Mouse (Mus musculus): ENCODE results near the gene Nudt15. TPM values are rescaled to one million over a fixed set of nuclear protein-coding genes. Genes with fewer than 3 reads are reported as not detected.
A peak's percentile ranks its signal among the peaks of the same experiment; 100 is the strongest.
"Not testable (repeated sequence)": the region's sequence is repeated elsewhere in the genome, so short reads cannot be mapped to it uniquely, and the experiment has no call there.

Gene Nudt15
- 2.4 and 2.6 TPM in 2 replicates for polyA plus RNA-seq (2011; ENCODE audit: insufficient read depth, insufficient read length, low replicate concordance, missing spikeins)

- no peak for TF ChIP-seq POLR2A (IDR thresholded peaks at IDR 0.05; ENCODE audit: borderline replicate concordance, control insufficient read depth, low read depth, low read length)
- no peak for TF ChIP-seq CTCF (IDR thresholded peaks at IDR 0.05; ENCODE audit: control insufficient read depth, insufficient read depth, low read length)
- no peaks in the 10 kb centered on the region; the same call in 1 of the 2 replicates for H3K4me1 ChIP-seq (ENCODE audit: control insufficient read depth, insufficient read depth, low read length)
- no peak within 1 kb of the TSS for H3K4me3 ChIP-seq (replicated peaks; ENCODE audit: control insufficient read depth, low read depth, low read length)
- H3K27ac ChIP-seq (ENCODE audit: control insufficient read depth, insufficient read depth, low read depth, low read length, poor library complexity) = no peak within 1 kb of the TSS
- 68% methylated on average over 3 of the region's 3 CpGs for WGBS
Measured at GRCm38 (mm10) chr14:73548051-73548450, at the start of gene Nudt15. Gene Nudt15 (minus strand): TSS chr14:73548242.

DNA sequence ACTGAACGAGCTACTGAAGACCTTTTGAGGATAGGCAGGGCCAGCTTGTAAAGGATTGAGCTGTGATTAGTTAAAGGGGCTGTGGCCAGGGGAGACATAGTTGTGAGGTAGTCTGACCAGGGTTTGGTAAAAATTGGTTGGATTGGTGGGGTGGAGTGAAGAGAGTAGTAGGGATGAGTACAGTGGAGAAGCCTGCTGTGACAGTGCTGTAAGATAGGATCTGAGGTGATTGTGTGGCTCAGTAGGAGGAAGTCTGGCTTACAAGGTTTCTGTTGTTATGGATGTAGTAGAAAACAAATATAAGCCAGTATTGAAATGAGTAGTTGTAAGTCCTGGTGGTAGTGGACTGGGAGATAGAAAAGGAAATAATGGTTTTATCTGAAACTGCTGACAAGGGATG is 44.1 kb upstream of the Nudt15 start:
- H3K4me3 ChIP-seq (replicated peaks; ENCODE audit: control insufficient read depth, low read depth, low read length) = no peak overlapping the region
- no peaks in the 10 kb centered on the region for H3K4me1 ChIP-seq (ENCODE audit: control insufficient read depth, insufficient read depth, low read length)
- H3K27ac ChIP-seq (ENCODE audit: control insufficient read depth, insufficient read depth, low read depth, low read length, poor library complexity) = no peak overlapping the region
- TF ChIP-seq CTCF (IDR thresholded peaks at IDR 0.05; ENCODE audit: control insufficient read depth, insufficient read depth, low read length) (no peak), POLR2A (IDR thresholded peaks at IDR 0.05; ENCODE audit: borderline replicate concordance, control insufficient read depth, low read depth, low read length) (no peak)
- WGBS = 77% methylated on average over 1 of the region's 1 CpGs

DNA sequence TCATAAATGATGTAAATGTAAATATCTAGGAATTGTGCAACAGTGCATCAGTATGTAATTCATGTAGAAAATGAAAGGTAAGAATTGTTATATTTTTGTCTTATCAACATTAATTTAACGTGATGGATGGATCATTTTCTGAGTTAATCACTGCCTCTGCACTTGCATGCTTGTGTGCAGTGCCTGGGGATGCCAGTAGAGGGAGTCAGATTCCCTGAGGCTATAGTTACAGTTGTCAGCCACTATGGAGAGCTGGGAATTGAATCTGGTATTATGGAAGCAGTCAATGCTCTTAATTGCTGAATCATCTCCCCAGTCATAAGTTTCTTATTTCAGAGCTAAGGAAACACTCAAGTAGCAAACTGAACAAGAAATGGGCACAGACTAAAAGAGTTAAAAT is 40.0 kb upstream of the Nudt15 start:
- H3K4me1 ChIP-seq (ENCODE audit: control insufficient read depth, insufficient read depth, low read length) = no peaks in the 10 kb centered on the region
- H3K4me3 ChIP-seq (replicated peaks; ENCODE audit: control insufficient read depth, low read depth, low read length) = no peak overlapping the region
- WGBS = 76% methylated on average over 1 of the region's 1 CpGs
- no peak overlapping the region for H3K27ac ChIP-seq (ENCODE audit: control insufficient read depth, insufficient read depth, low read depth, low read length, poor library complexity)
- peak; percentile 42 for TF ChIP-seq CTCF (IDR thresholded peaks at IDR 0.05; ENCODE audit: control insufficient read depth, insufficient read depth, low read length)
- TF ChIP-seq POLR2A (IDR thresholded peaks at IDR 0.05; ENCODE audit: borderline replicate concordance, control insufficient read depth, low read depth, low read length) = no peak

DNA sequence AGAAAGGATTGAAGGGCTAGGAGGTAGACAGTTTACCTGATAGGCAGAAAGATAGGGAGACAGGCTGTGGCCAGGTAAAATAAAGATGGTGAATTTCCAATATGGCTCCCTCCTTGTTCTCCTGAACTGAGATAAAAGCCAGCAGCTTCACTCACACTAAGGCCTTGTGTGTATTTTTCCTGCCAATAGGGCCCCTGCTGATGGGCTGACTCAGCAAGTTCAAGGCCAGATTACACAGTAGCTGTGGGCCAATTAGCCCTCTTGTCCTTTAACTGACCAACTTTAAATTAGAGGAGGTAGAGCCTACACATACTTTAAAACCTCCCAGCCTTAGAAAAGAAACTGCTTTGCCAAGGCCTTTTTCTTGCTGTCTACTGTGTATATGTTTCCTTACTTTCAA is 28.3 kb upstream of the Nudt15 start:
- Histone ChIP-seq H3K4me1 (ENCODE audit: control insufficient read depth, insufficient read depth, low read length) (no peaks in the 10 kb centered on the region), H3K4me3 (replicated peaks; ENCODE audit: control insufficient read depth, low read depth, low read length) (no peak overlapping the region)
- TF ChIP-seq CTCF (IDR thresholded peaks at IDR 0.05; ENCODE audit: control insufficient read depth, insufficient read depth, low read length) = no peak
- TF ChIP-seq POLR2A (IDR thresholded peaks at IDR 0.05; ENCODE audit: borderline replicate concordance, control insufficient read depth, low read depth, low read length) = no peak

DNA sequence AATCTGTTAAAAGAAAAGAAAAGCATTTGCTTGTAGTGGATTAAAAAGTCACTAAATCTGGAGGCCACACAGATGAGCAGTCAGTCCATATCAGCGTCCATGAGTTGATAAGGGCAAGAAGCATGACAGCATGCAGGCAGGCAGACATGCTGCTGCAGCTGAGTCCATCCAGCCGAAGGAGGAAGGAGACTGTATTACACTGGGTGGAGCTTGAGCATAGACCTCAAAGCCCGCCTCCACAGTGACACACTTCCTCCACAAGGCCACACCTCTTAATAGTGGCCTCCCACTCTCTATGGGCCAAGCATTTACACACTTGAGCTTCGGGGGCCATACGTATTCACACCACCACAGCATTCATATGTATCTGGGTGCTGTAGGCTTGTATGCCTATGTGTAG is 26.0 kb upstream of the Nudt15 start:
- Histone ChIP-seq H3K4me3 (replicated peaks; ENCODE audit: control insufficient read depth, low read depth, low read length) (no peak overlapping the region), H3K27ac (ENCODE audit: control insufficient read depth, insufficient read depth, low read depth, low read length, poor library complexity) (no peak overlapping the region), H3K4me1 (ENCODE audit: control insufficient read depth, insufficient read depth, low read length) (no peaks in the 10 kb centered on the region)
- 80% methylated on average over 5 of the region's 5 CpGs for WGBS
- TF ChIP-seq POLR2A (IDR thresholded peaks at IDR 0.05; ENCODE audit: borderline replicate concordance, control insufficient read depth, low read depth, low read length) = no peak

More for the DNA sequence above, 28.3 kb upstream of the Nudt15 start:
- no peak overlapping the region for H3K27ac ChIP-seq (ENCODE audit: control insufficient read depth, insufficient read depth, low read depth, low read length, poor library complexity)

DNA sequence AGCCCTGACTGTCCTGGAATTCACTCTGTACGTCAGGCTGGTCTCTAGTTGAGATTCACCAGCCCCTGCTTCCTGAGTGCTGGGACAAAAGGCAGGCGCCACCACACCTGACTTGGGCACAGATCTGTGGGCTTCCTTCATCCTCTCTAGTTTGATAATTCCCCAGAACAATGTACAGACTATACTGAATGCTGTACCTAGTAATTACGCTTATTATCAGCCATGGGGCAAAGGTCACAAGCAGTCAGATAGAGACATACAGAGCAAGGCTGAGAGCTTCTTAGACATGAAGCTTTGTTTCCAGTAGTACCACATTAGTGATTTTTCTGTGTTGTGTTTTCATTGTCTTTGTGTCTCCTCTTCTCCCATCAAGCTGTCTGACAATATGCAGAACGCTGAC is 23.1 kb upstream of the Nudt15 start:
- Histone ChIP-seq H3K27ac (ENCODE audit: control insufficient read depth, insufficient read depth, low read depth, low read length, poor library complexity) (no peak overlapping the region), H3K4me1 (ENCODE audit: control insufficient read depth, insufficient read depth, low read length) (no peaks in the 10 kb centered on the region), H3K4me3 (replicated peaks; ENCODE audit: control insufficient read depth, low read depth, low read length) (no peak overlapping the region)
- WGBS = 84% methylated on average over 4 of the region's 4 CpGs
- no peak for TF ChIP-seq POLR2A (IDR thresholded peaks at IDR 0.05; ENCODE audit: borderline replicate concordance, control insufficient read depth, low read depth, low read length)
- TF ChIP-seq CTCF (IDR thresholded peaks at IDR 0.05; ENCODE audit: control insufficient read depth, insufficient read depth, low read length) = no peak

DNA sequence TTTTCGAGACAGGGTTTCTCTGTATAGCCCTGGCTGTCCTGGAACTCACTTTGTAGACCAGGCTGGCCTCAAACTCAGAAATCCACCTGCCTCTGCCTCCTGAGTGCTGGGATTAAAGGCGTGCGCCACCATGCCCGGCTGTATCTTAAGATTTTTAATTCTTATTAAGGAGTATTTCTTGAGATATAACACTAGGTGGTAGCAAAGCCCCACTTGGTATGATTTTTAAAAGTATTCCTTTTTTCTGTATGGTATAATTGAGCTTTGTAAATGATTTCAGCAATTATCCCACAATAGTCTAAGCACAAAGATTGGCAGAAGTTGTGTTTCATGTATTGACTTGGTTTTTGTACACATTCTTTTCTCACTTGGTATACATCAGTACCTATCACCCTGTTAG is 21.8 kb upstream of the Nudt15 start:
- WGBS = 83% methylated on average over 4 of the region's 4 CpGs
- not testable (repeated sequence) for H3K27ac ChIP-seq (ENCODE audit: control insufficient read depth, insufficient read depth, low read depth, low read length, poor library complexity); H3K4me1 ChIP-seq (ENCODE audit: control insufficient read depth, insufficient read depth, low read length); H3K4me3 ChIP-seq (replicated peaks; ENCODE audit: control insufficient read depth, low read depth, low read length)

DNA sequence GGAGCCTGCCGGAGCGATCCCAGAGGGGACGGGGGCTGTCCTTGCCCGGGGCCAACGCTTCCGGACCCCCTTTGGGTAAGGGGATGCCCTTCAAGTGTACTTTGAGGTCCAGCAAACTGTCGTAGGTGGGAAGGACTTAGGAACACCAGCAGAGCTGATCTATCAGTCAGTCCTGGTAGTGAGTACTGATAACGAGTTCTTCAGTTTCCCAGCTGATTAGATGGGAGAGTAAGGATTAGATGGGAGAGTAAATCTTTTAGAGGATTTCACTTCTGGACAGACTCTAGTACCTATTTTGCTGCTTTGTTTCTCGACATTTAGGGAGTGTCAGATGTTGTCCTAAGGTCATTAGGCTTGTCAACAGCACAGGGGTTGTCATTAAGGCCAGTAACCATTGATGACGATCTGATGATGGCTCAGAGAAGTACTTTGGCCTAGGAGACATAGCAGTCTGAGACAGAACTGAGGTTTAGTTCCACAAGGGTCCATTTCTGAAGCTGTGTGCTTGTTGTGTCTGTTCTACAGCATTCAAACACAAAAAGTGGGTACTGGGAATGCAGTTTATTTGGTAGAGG is 5.2 kb upstream of the Nudt15 start:
- peak overlapping the region; percentile 83 for H3K27ac ChIP-seq (ENCODE audit: control insufficient read depth, insufficient read depth, low read depth, low read length, poor library complexity)
- no peaks in the 10 kb centered on the region; the same call in 1 of the 2 replicates for H3K4me1 ChIP-seq (ENCODE audit: control insufficient read depth, insufficient read depth, low read length)
- 2% methylated on average over 10 of the region's 10 CpGs for WGBS

More for the DNA sequence above, 5.2 kb upstream of the Nudt15 start:
- H3K4me3 ChIP-seq (replicated peaks; ENCODE audit: control insufficient read depth, low read depth, low read length) = peak overlapping the region; percentile 78
- TF ChIP-seq POLR2A (IDR thresholded peaks at IDR 0.05; ENCODE audit: borderline replicate concordance, control insufficient read depth, low read depth, low read length) (no peak), CTCF (IDR thresholded peaks at IDR 0.05; ENCODE audit: control insufficient read depth, insufficient read depth, low read length) (no peak)

Measured in bone marrow, adult 2 months (tissue).